Mouse (Mus musculus) forebrain, embryonic 10.5 days (tissue): ENCODE results near the gene Sowahc. TPM values are rescaled to one million over a fixed set of nuclear protein-coding genes. Genes with fewer than 3 reads are reported as not detected.

Source experiments
- DNase-seq: peaks from one replicate; pipeline ENCODE4 v3.0.0-alpha.2; 2017; ENCODE audit warnings: low spot score; ENCODE audit errors: extremely low spot score
- H3K27ac ChIP-seq: fragments of 300-500 bp; sonication (generic); 2 replicates; pipeline ENCODE4 v1.5.1; 2016; ENCODE audit warnings: mild to moderate bottlenecking
- H3K27me3 ChIP-seq: fragments of 300-500 bp; sonication (generic); 2 replicates; pipeline ENCODE4 v1.6.1; 2016; ENCODE audit warnings: mild to moderate bottlenecking; ENCODE audit not compliant: poor library complexity, severe bottlenecking
- H3K36me3 ChIP-seq: fragments of 300-500 bp; sonication (generic); replicated peaks from 2 replicates; pipeline ENCODE4 v1.6.1; 2016; ENCODE audit warnings: mild to moderate bottlenecking, moderate library complexity
- H3K4me1 ChIP-seq: fragments of 300-500 bp; sonication (generic); 2 replicates; pipeline ENCODE4 v1.6.1; 2016
- H3K4me3 ChIP-seq: fragments of 300-500 bp; sonication (generic); 2 replicates; pipeline ENCODE4 v1.5.1; 2016; ENCODE audit warnings: mild to moderate bottlenecking, moderate library complexity
- H3K9me3 ChIP-seq: fragments of 300-500 bp; sonication (generic); 2 replicates; pipeline ENCODE4 v1.6.1; 2016; ENCODE audit warnings: mild to moderate bottlenecking, moderate library complexity
- WGBS: fragments of 180-500 bp; shearing (Covaris S2); methylation state at CpG from one replicate; pipeline ENCODE4 v1.1.7; 2016; 5-methylcytosine and 5-hydroxymethylcytosine counted together
- polyA plus RNA-seq: library from polyadenylated mRNA; unstranded; fragments of >200 nt; fragmentation: Nextera tagmentation; extraction: Ambion mirVana; gene quantifications from 2 replicates; pipeline ENCODE4 v1.2.1, GENCODE M21; 2016

Gene Sowahc
- polyA plus RNA-seq, 1 experiment from 2014 or later = 14.9 TPM

- WGBS = 88% methylated on average over 3 of the region's 3 CpGs
- Histone ChIP-seq H3K36me3 (no peaks in the 10 kb centered on the region), H3K4me1 (peaks cover 17% of the 10 kb centered on the region), H3K9me3 (no peaks in the 10 kb centered on the region), H3K27ac (no peak overlapping the region), H3K27me3 (no peaks in the 10 kb centered on the region), H3K4me3 (no peak overlapping the region)
- no peak for DNase-seq
Measured at GRCm38 (mm10) chr10:59261603-59262002, 39.9 kb downstream of the Sowahc start.

GRCm38 (mm10) chr10:59262021-59262420 is 40.3 kb downstream of the Sowahc start:
- no peak for DNase-seq
- no peaks in the 10 kb centered on the region for H3K36me3 ChIP-seq
- 91% methylated on average over 1 of the region's 1 CpGs for WGBS

GRCm38 (mm10) chr10:59262979-59263378 is 41.2 kb downstream of the Sowahc start:
- no peaks in the 10 kb centered on the region for H3K9me3 ChIP-seq
- WGBS = 79% methylated on average over 7 of the region's 7 CpGs
- H3K36me3 ChIP-seq = no peaks in the 10 kb centered on the region
- no peak overlapping the region for H3K27ac ChIP-seq
- H3K4me1 ChIP-seq = peaks cover 17% of the 10 kb centered on the region
- no peaks in the 10 kb centered on the region for H3K27me3 ChIP-seq
- DNase-seq = no peak
- no peak overlapping the region for H3K4me3 ChIP-seq

More at GRCm38 (mm10) chr10:59262021-59262420, 40.3 kb downstream of the Sowahc start:
- no peak overlapping the region for H3K27ac ChIP-seq
- no peaks in the 10 kb centered on the region for H3K27me3 ChIP-seq
- H3K4me3 ChIP-seq = no peak overlapping the region
- no peaks in the 10 kb centered on the region for H3K9me3 ChIP-seq
- H3K4me1 ChIP-seq = peaks cover 17% of the 10 kb centered on the region

GRCm38 (mm10) chr10:59265067-59265466 is 43.3 kb downstream of the Sowahc start:
- no peaks in the 10 kb centered on the region for H3K36me3 ChIP-seq
- WGBS = 83% methylated on average over 7 of the region's 7 CpGs
- H3K9me3 ChIP-seq = no peaks in the 10 kb centered on the region
- no peak overlapping the region for H3K4me3 ChIP-seq
- no peak overlapping the region for H3K27ac ChIP-seq
- no peak for DNase-seq
- H3K4me1 ChIP-seq = peaks cover 17% of the 10 kb centered on the region
- no peaks in the 10 kb centered on the region for H3K27me3 ChIP-seq

GRCm38 (mm10) chr10:59265674-59266073 is 43.9 kb downstream of the Sowahc start:
- no peak overlapping the region for H3K4me3 ChIP-seq
- no peak overlapping the region for H3K27ac ChIP-seq
- 66% methylated on average over 4 of the region's 4 CpGs for WGBS
- no peaks in the 10 kb centered on the region for H3K36me3 ChIP-seq
- H3K9me3 ChIP-seq = no peaks in the 10 kb centered on the region
- no peaks in the 10 kb centered on the region for H3K27me3 ChIP-seq
- DNase-seq = no peak
- peaks cover 17% of the 10 kb centered on the region for H3K4me1 ChIP-seq

- Histone ChIP-seq H3K36me3 (no peaks in the 10 kb centered on the region), H3K4me1 (peaks cover 17% of the 10 kb centered on the region), H3K4me3 (no peak overlapping the region), H3K9me3 (no peaks in the 10 kb centered on the region), H3K27ac (no peak overlapping the region), H3K27me3 (no peaks in the 10 kb centered on the region)
- no peak for DNase-seq
- 96% methylated on average over 1 of the region's 1 CpGs for WGBS
Measured at GRCm38 (mm10) chr10:59266097-59266496, 44.3 kb downstream of the Sowahc start.

- DNase-seq = no peak
- Histone ChIP-seq H3K9me3 (no peaks in the 10 kb centered on the region), H3K27ac (no peak overlapping the region), H3K4me1 (peaks cover 7% of the 10 kb centered on the region), H3K36me3 (no peaks in the 10 kb centered on the region), H3K4me3 (no peak overlapping the region), H3K27me3 (no peaks in the 10 kb centered on the region)
- WGBS = 93% methylated on average over 2 of the region's 2 CpGs
Measured at GRCm38 (mm10) chr10:59267275-59267674, 45.5 kb downstream of the Sowahc start.

- Histone ChIP-seq H3K4me1 (peaks cover 6% of the 10 kb centered on the region), H3K27ac (no peak overlapping the region), H3K27me3 (no peaks in the 10 kb centered on the region), H3K9me3 (no peaks in the 10 kb centered on the region), H3K36me3 (no peaks in the 10 kb centered on the region), H3K4me3 (no peak overlapping the region)
- WGBS = 58% methylated on average over 4 of the region's 4 CpGs
- no peak for DNase-seq
Measured at GRCm38 (mm10) chr10:59268109-59268508, 46.4 kb downstream of the Sowahc start.

- no peak overlapping the region for H3K27ac ChIP-seq
- no peak for DNase-seq
- no peaks in the 10 kb centered on the region for H3K9me3 ChIP-seq
- H3K36me3 ChIP-seq = no peaks in the 10 kb centered on the region
- no peak overlapping the region for H3K4me3 ChIP-seq
- no peaks in the 10 kb centered on the region for H3K27me3 ChIP-seq
- peaks cover 6% of the 10 kb centered on the region for H3K4me1 ChIP-seq
- 59% methylated on average over 3 of the region's 3 CpGs for WGBS
Measured at GRCm38 (mm10) chr10:59268754-59269153, 47.0 kb downstream of the Sowahc start.

GRCm38 (mm10) chr10:59275745-59276144 is 54.0 kb downstream of the Sowahc start:
- H3K27me3 ChIP-seq = no peaks in the 10 kb centered on the region
- H3K27ac ChIP-seq = no peak overlapping the region
- H3K4me3 ChIP-seq = no peak overlapping the region
- no peak for DNase-seq
- no peaks in the 10 kb centered on the region for H3K9me3 ChIP-seq
- no peaks in the 10 kb centered on the region for H3K4me1 ChIP-seq
- H3K36me3 ChIP-seq = no peaks in the 10 kb centered on the region
- 87% methylated on average over 5 of the region's 5 CpGs for WGBS

Other genes with a start within 250 kb of the Sowahc start
- gene Sept10, start 106 bp upstream of the Sowahc start, polyA plus RNA-seq = 30.6 and 31.9 TPM in 2 replicates
- 42.0 and 52.5 TPM in 2 replicates for gene P4ha1, start 101.3 kb downstream of the Sowahc start, polyA plus RNA-seq
- gene Gm10273, start 173.7 kb downstream of the Sowahc start, polyA plus RNA-seq = 6.0 and 13.2 TPM in 2 replicates
- not detected in 2 replicates for gene Pla2g12b, start 181.7 kb downstream of the Sowahc start, polyA plus RNA-seq
- 0.83 and 1.6 TPM in 2 replicates for gene Oit3, start 219.8 kb downstream of the Sowahc start, polyA plus RNA-seq